Mouse (Mus musculus) heart, embryonic 14.5 days (tissue): ENCODE data around the gene Tmem229b. TPM values are rescaled to one million over a fixed set of nuclear protein-coding genes. Genes with fewer than 3 reads are reported as not detected.

Experiments used
- ATAC-seq: fragments of 200-750 bp; cut with Nextera tagmentation; 2 replicates; pipeline ENCODE4 v1.8.0; 2017; ENCODE audit warnings: low read depth, moderate TSS enrichment; ENCODE audit not compliant: insufficient number of reproducible peaks, insufficient read depth, low FRiP score
- H3K27ac ChIP-seq, 2 experiments: fragments of 200-500 bp in 1 of 2; fragments of 300-500 bp in 1 of 2; sonication (generic) in 1 of 2; replicated peaks in 1 of 2; 2 replicates each; pipeline ENCODE4 v1.5.1; 2012 to 2014; ENCODE audit warnings: low read depth in 2 of 2, low read length in 2 of 2, control low read depth in 1 of 2, mild to moderate bottlenecking in 1 of 2, mixed read lengths in 1 of 2; ENCODE audit not compliant: control insufficient read depth in 1 of 2, insufficient read depth in 1 of 2
- H3K27me3 ChIP-seq: fragments of 300-500 bp; sonication (generic); 2 replicates; pipeline ENCODE4 v1.6.1; 2014; ENCODE audit warnings: mild to moderate bottlenecking, low read length, control low read depth; ENCODE audit not compliant: control insufficient read depth, insufficient read depth
- H3K36me3 ChIP-seq: fragments of 300-500 bp; sonication (generic); 2 replicates; pipeline ENCODE4 v1.6.1; 2014; ENCODE audit warnings: mild to moderate bottlenecking, control low read depth, low read length, mixed read lengths; ENCODE audit not compliant: control insufficient read depth, insufficient read depth
- H3K4me1 ChIP-seq, 2 experiments: fragments of 200-500 bp in 1 of 2; fragments of 300-500 bp in 1 of 2; sonication (generic) in 1 of 2; 2 replicates each; pipeline ENCODE4 v1.6.1; 2012 to 2014; ENCODE audit warnings: low read length in 2 of 2, control low read depth in 1 of 2, mixed read lengths in 1 of 2; ENCODE audit not compliant: control insufficient read depth in 2 of 2, insufficient read depth in 2 of 2
- H3K4me2 ChIP-seq: fragments of 300-500 bp; sonication (generic); 2 replicates; pipeline ENCODE4 v1.6.1; 2014; ENCODE audit warnings: mild to moderate bottlenecking, low read length
- H3K4me3 ChIP-seq, 2 experiments: fragments of 200-500 bp in 1 of 2; fragments of 300-500 bp in 1 of 2; sonication (generic) in 1 of 2; 2 replicates each; pipeline ENCODE4 v1.5.1; 2012 to 2014; ENCODE audit warnings: low read length in 2 of 2, mild to moderate bottlenecking in 2 of 2, control low read depth in 1 of 2, low read depth in 1 of 2, moderate library complexity in 1 of 2; ENCODE audit not compliant: control insufficient read depth in 1 of 2, insufficient read depth in 1 of 2
- H3K9ac ChIP-seq: fragments of 300-500 bp; sonication (generic); 2 replicates; pipeline ENCODE4 v1.6.1; 2014; ENCODE audit warnings: mild to moderate bottlenecking, low read length
- H3K9me3 ChIP-seq: fragments of 300-500 bp; sonication (generic); 2 replicates; pipeline ENCODE4 v1.6.1; 2016; ENCODE audit warnings: low read length, control low read depth; ENCODE audit not compliant: control insufficient read depth
- WGBS: fragments of 180-500 bp; shearing (Covaris S2); extraction: QIAGEN DNeasy Blood & Tissue Kit; methylation state at CpG from one replicate; pipeline ENCODE4 v1.1.7; 2014; 5-methylcytosine and 5-hydroxymethylcytosine counted together
- polyA plus RNA-seq: library from polyadenylated mRNA; unstranded; fragments of >200 nt; fragmentation: Nextera tagmentation; extraction: Ambion mirVana; gene quantifications from 2 replicates; pipeline ENCODE4 v1.2.1, GENCODE M21; 2014

Tmem229b gene
- polyA plus RNA-seq, 1 experiment from 2014 or later = 2.2 TPM

GRCm38 (mm10) chr12:78919079-78919712 is 88.2 kb downstream of the Tmem229b start:
- no peak for ATAC-seq
- H3K9ac ChIP-seq = no peak overlapping the region
- WGBS = 29% methylated on average over 16 of the region's 16 CpGs

GRCm38 (mm10) chr12:78918227-78919078 is 89.0 kb downstream of the Tmem229b start:
- no peak overlapping the region for H3K9ac ChIP-seq
- H3K27me3 ChIP-seq = peaks cover 4% of the 10 kb centered on the region; the same call in 1 of the 2 replicates
- H3K4me2 ChIP-seq = peak overlapping the region; percentile 42; the same call in 1 of the 2 replicates
- H3K36me3 ChIP-seq = no peaks in the 10 kb centered on the region
- no peak overlapping the region for H3K4me3 ChIP-seq
- H3K4me1 ChIP-seq = peaks cover 0 to 2% of the 10 kb centered on the region in 2 experiments; a peak in 3 of 4 replicates
- no peaks in the 10 kb centered on the region for H3K9me3 ChIP-seq
- no peak for ATAC-seq
- no peak overlapping the region for H3K27ac ChIP-seq
- 11% methylated on average over 11 of the region's 11 CpGs for WGBS

More at GRCm38 (mm10) chr12:78919079-78919712, 88.2 kb downstream of the Tmem229b start:
- H3K36me3 ChIP-seq = no peaks in the 10 kb centered on the region
- peaks cover 0 to 2% of the 10 kb centered on the region in 2 experiments; a peak in 3 of 4 replicates for H3K4me1 ChIP-seq
- no peak overlapping the region for H3K4me3 ChIP-seq
- H3K4me2 ChIP-seq = peak overlapping the region; percentile 29; the same call in 1 of the 2 replicates
- H3K27ac ChIP-seq = no peak overlapping the region
- no peaks in the 10 kb centered on the region for H3K9me3 ChIP-seq
- no peaks in the 10 kb centered on the region for H3K27me3 ChIP-seq

GRCm38 (mm10) chr12:78916278-78916677 is 91.1 kb downstream of the Tmem229b start:
- no peak for ATAC-seq
- Histone ChIP-seq H3K9ac (no peak overlapping the region), H3K9me3 (no peaks in the 10 kb centered on the region), H3K4me3 (no peak overlapping the region), H3K36me3 (no peaks in the 10 kb centered on the region), H3K27me3 (peaks cover 15% of the 10 kb centered on the region; the same call in 1 of the 2 replicates), H3K4me2 (no peak overlapping the region), H3K27ac (no peak overlapping the region), H3K4me1 (peaks cover 5 to 6% of the 10 kb centered on the region in 2 experiments)
- WGBS = 69% methylated on average over 3 of the region's 3 CpGs

GRCm38 (mm10) chr12:78915561-78915960 is 91.9 kb downstream of the Tmem229b start:
- Histone ChIP-seq H3K4me2 (no peak overlapping the region), H3K27ac (no peak overlapping the region), H3K9ac (no peak overlapping the region), H3K4me1 (peaks cover 9 to 14% of the 10 kb centered on the region in 2 experiments), H3K36me3 (no peaks in the 10 kb centered on the region), H3K4me3 (no peak overlapping the region), H3K27me3 (peaks cover 20% of the 10 kb centered on the region), H3K9me3 (no peaks in the 10 kb centered on the region)
- no peak for ATAC-seq
- 72% methylated on average over 3 of the region's 3 CpGs for WGBS

- Histone ChIP-seq H3K4me3 (no peak overlapping the region), H3K27ac (no peak overlapping the region), H3K4me1 (peaks cover 9 to 15% of the 10 kb centered on the region in 2 experiments), H3K27me3 (peaks cover 25% of the 10 kb centered on the region), H3K9ac (no peak overlapping the region), H3K9me3 (no peaks in the 10 kb centered on the region), H3K36me3 (no peaks in the 10 kb centered on the region), H3K4me2 (no peak overlapping the region)
- WGBS = 65% methylated on average over 4 of the region's 4 CpGs
- ATAC-seq = no peak
Observed at GRCm38 (mm10) chr12:78914458-78914857, 93.0 kb downstream of the Tmem229b start.

Other genes with a start within 250 kb of the Tmem229b start
- gene Atp6v1d, start 146.0 kb downstream of the Tmem229b start, polyA plus RNA-seq = 73.9 and 82.8 TPM in 2 replicates
- gene Eif2s1, start 145.8 kb downstream of the Tmem229b start, polyA plus RNA-seq = 131 and 139 TPM in 2 replicates
- 2.1 and 2.5 TPM in 2 replicates for gene Plek2, start 100.7 kb downstream of the Tmem229b start, polyA plus RNA-seq
- gene Plekhh1, start 21.5 kb upstream of the Tmem229b start, polyA plus RNA-seq = 2.4 and 2.6 TPM in 2 replicates
- gene Pigh, start 82.0 kb upstream of the Tmem229b start, polyA plus RNA-seq = 14.3 and 14.8 TPM in 2 replicates
- 0.14 and 0.28 TPM in 2 replicates for gene Arg2, start 123.2 kb upstream of the Tmem229b start, polyA plus RNA-seq
- gene Vti1b, start 165.0 kb upstream of the Tmem229b start, polyA plus RNA-seq = 88.9 and 89.1 TPM in 2 replicates
- gene Rdh11, start 184.7 kb upstream of the Tmem229b start, polyA plus RNA-seq = 14.8 and 16.7 TPM in 2 replicates
- gene Rdh12, start 201.3 kb upstream of the Tmem229b start, polyA plus RNA-seq = 0.32 and 0.77 TPM in 2 replicates